Mouse (Mus musculus) MEL (cell line): ENCODE data around the gene Olfr835. TPM values are rescaled to one million over a fixed set of nuclear protein-coding genes. Genes with fewer than 3 reads are reported as not detected.

ENCODE experiments used
- DNase-seq: peaks from one replicate; pipeline ENCODE4 v3.0.0; 2011; ENCODE audit warnings: low read depth, low spot score
- H3K27ac ChIP-seq: 2 replicates; pipeline ENCODE4 v1.5.1; 2012; ENCODE audit warnings: low read depth, mild to moderate bottlenecking, control low read depth, low read length, moderate library complexity; ENCODE audit not compliant: control insufficient read depth
- H3K27me3 ChIP-seq, 2 experiments: fragments of 150-350 bp in 1 of 2; sonication (generic) in 1 of 2; 2 replicates each; pipeline ENCODE4 v1.6.1; 2012; ENCODE audit warnings: low read length in 2 of 2, mild to moderate bottlenecking in 2 of 2, improper control_type of control experiment in 1 of 2, moderate library complexity in 1 of 2; ENCODE audit not compliant: insufficient read depth in 2 of 2, control insufficient read depth in 1 of 2
- H3K36me3 ChIP-seq, 2 experiments: 2 replicates each; pipeline ENCODE4 v1.6.1; 2012 to 2014; ENCODE audit warnings: low read length in 2 of 2, improper control_type of control experiment in 1 of 2, inconsistent platforms in 1 of 2, mild to moderate bottlenecking in 1 of 2; ENCODE audit not compliant: insufficient read depth in 2 of 2, control insufficient read depth in 1 of 2
- H3K4me1 ChIP-seq, 2 experiments: fragments of 150-350 bp in 1 of 2; sonication (generic) in 1 of 2; 2 replicates each; pipeline ENCODE4 v1.6.1; 2012; ENCODE audit warnings: low read length in 2 of 2, improper control_type of control experiment in 1 of 2, mild to moderate bottlenecking in 1 of 2; ENCODE audit not compliant: insufficient read depth in 2 of 2, control insufficient read depth in 1 of 2
- H3K4me3 ChIP-seq, 2 experiments: fragments of 150-350 bp in 1 of 2; sonication (generic) in 1 of 2; 2 replicates each; pipeline ENCODE4 v1.5.1; 2012; ENCODE audit warnings: low read depth in 2 of 2, low read length in 2 of 2, mild to moderate bottlenecking in 2 of 2, moderate library complexity in 2 of 2, control low read depth in 1 of 2, improper control_type of control experiment in 1 of 2; ENCODE audit not compliant: control insufficient read depth in 1 of 2, insufficient read depth in 1 of 2
- H3K79me2 ChIP-seq: 2 replicates; pipeline ENCODE4 v1.6.1; 2012; ENCODE audit warnings: mild to moderate bottlenecking, low read length, moderate library complexity; ENCODE audit not compliant: control insufficient read depth, poor library complexity, insufficient read depth
- H3K9ac ChIP-seq: 2 replicates; pipeline ENCODE4 v1.6.1; 2012; ENCODE audit warnings: low read depth, mild to moderate bottlenecking, control low read depth, low read length, moderate library complexity; ENCODE audit not compliant: control insufficient read depth, poor library complexity, severe bottlenecking
- H3K9me3 ChIP-seq: fragments of 150-350 bp; sonication (generic); replicated peaks from 2 replicates; pipeline ENCODE4 v1.6.1; 2012; ENCODE audit warnings: mild to moderate bottlenecking, low read length, improper control_type of control experiment, moderate library complexity; ENCODE audit not compliant: insufficient read depth
- CHD1 ChIP-seq: IDR thresholded peaks from 2 replicates; pipeline ENCODE4 v1.6.1; 2012; ENCODE audit warnings: low read depth, mild to moderate bottlenecking, inconsistent platforms, low read length, improper control_type of control experiment
- ELF1 ChIP-seq: IDR thresholded peaks from 2 replicates; pipeline ENCODE4 v1.6.1; 2014; ENCODE audit warnings: low read depth, mild to moderate bottlenecking, inconsistent platforms, low read length, improper control_type of control experiment, moderate library complexity
- EP300 ChIP-seq, 2 experiments: IDR thresholded peaks; 2 replicates each; pipeline ENCODE4 v1.6.1; 2011; ENCODE audit warnings: improper control_type of control experiment in 2 of 2, low read length in 2 of 2, low read depth in 1 of 2, mild to moderate bottlenecking in 1 of 2
- HCFC1 ChIP-seq: IDR thresholded peaks from 2 replicates; pipeline ENCODE4 v1.6.1; 2012; ENCODE audit warnings: low read depth, mild to moderate bottlenecking, inconsistent platforms, low read length, improper control_type of control experiment, moderate library complexity
- KAT2A ChIP-seq: conservative IDR thresholded peaks from 2 replicates; pipeline ENCODE4 v1.6.1; 2012; ENCODE audit warnings: low read depth, low read length, improper control_type of control experiment, inconsistent platforms
- MAFK ChIP-seq: IDR thresholded peaks from 2 replicates; pipeline ENCODE4 v1.6.1; 2011; ENCODE audit warnings: low read depth, mild to moderate bottlenecking, low read length, improper control_type of control experiment, borderline replicate concordance
- MAX ChIP-seq: IDR thresholded peaks from 2 replicates; pipeline ENCODE4 v1.6.1; 2011; ENCODE audit warnings: low read length, improper control_type of control experiment
- MXI1 ChIP-seq: IDR thresholded peaks from 2 replicates; pipeline ENCODE4 v1.6.1; 2011; ENCODE audit warnings: mild to moderate bottlenecking, low read depth, low read length, improper control_type of control experiment
- MYB ChIP-seq: IDR thresholded peaks from 2 replicates; pipeline ENCODE4 v1.6.1; 2011; ENCODE audit warnings: mild to moderate bottlenecking, low read depth, low read length, improper control_type of control experiment
- MYC ChIP-seq: IDR thresholded peaks from 2 replicates; pipeline ENCODE4 v1.6.1; 2011; ENCODE audit warnings: low read depth, mild to moderate bottlenecking, low read length, improper control_type of control experiment, moderate library complexity
- NELFE ChIP-seq: IDR thresholded peaks from 2 replicates; pipeline ENCODE4 v1.6.1; 2011; ENCODE audit warnings: low read depth, low read length, improper control_type of control experiment
- NRF1 ChIP-seq: IDR thresholded peaks from 2 replicates; pipeline ENCODE4 v1.6.1; 2014; ENCODE audit warnings: low read depth, mild to moderate bottlenecking, inconsistent platforms, low read length, improper control_type of control experiment, moderate library complexity; ENCODE audit not compliant: poor library complexity, insufficient read depth, severe bottlenecking
- POLR2A ChIP-seq, 2 experiments: IDR thresholded peaks; 2 replicates each; pipeline ENCODE4 v1.6.1; 2011 to 2012; ENCODE audit warnings: low read length in 2 of 2, mild to moderate bottlenecking in 2 of 2, control low read depth in 1 of 2, improper control_type of control experiment in 1 of 2, low read depth in 1 of 2, moderate library complexity in 1 of 2; ENCODE audit not compliant: control insufficient read depth in 1 of 2, insufficient read depth in 1 of 2, poor library complexity in 1 of 2
- TBP ChIP-seq: IDR thresholded peaks from 2 replicates; pipeline ENCODE4 v1.8.0; 2011; ENCODE audit warnings: low read depth, low read length, improper control_type of control experiment
- TCF12 ChIP-seq: IDR thresholded peaks from 2 replicates; pipeline ENCODE4 v1.6.1; 2014; ENCODE audit warnings: low read depth, mild to moderate bottlenecking, inconsistent platforms, low read length, improper control_type of control experiment, moderate library complexity
- USF1 ChIP-seq: IDR thresholded peaks from 2 replicates; pipeline ENCODE4 v1.6.1; 2014; ENCODE audit warnings: low read depth, mild to moderate bottlenecking, inconsistent platforms, low read length, improper control_type of control experiment, moderate library complexity
- ZC3H11A ChIP-seq: IDR thresholded peaks from 2 replicates; pipeline ENCODE4 v1.6.1; 2012; ENCODE audit warnings: low read depth, mild to moderate bottlenecking, inconsistent platforms, low read length, improper control_type of control experiment
- polyA plus RNA-seq, 2 experiments: library from polyadenylated mRNA; stranded (reverse) in 1 of 2; unstranded in 1 of 2; fragments of >175 nt in 1 of 2; fragments of >200 nt in 1 of 2; gene quantifications; 2 replicates each; pipeline versions ENCODE4 v1.2.1 to v1.2.4; 2012; ENCODE audit warnings: low replicate concordance in 2 of 2, low read depth in 1 of 2; ENCODE audit not compliant: insufficient read length in 2 of 2, insufficient read depth in 1 of 2, missing spikeins in 1 of 2
- total RNA-seq: library from RNA; depleted of rRNA; stranded (reverse); fragments of 300-350 nt; gene quantifications from 2 replicates; pipeline ENCODE4 v1.2.3, GENCODE M21; 2012; rRNA removed

Olfr835 gene
- total RNA-seq (not detected in 2 replicates), polyA plus RNA-seq (not detected)

- H3K36me3 ChIP-seq, result no peaks in the 10 kb centered on the region
- H3K79me2 ChIP-seq, result no peaks in the 10 kb centered on the region
- H3K4me1 ChIP-seq, result no peaks in the 10 kb centered on the region
- TF ChIP-seq TCF12 (no peak), MXI1 (no peak), HCFC1 (no peak), CHD1 (no peak), ZC3H11A (no peak), MAFK (no peak), USF1 (no peak)
- TF ChIP-seq, all 39 proteins: peak for 0
- DNase-seq, result no peak
- Histone ChIP-seq H3K9me3 (no peaks in the 10 kb centered on the region; the same call in 1 of the 2 replicates), H3K9ac (no peak within 1 kb of the TSS), H3K4me3 (no peak within 1 kb of the TSS), H3K27me3 (no peaks in the 10 kb centered on the region), H3K27ac (no peak within 1 kb of the TSS)
Observed at GRCm38 (mm10) chr9:19032435-19032834, at the start of gene Olfr835. Gene Olfr835, plus strand, starts transcription at chr9:19032735.

GRCm38 (mm10) chr9:18987690-18988089 is 44.8 kb upstream of the Olfr835 start, which contains the start of gene Olfr834:
Gene Olfr834, plus strand, starts transcription at chr9:18987990.
- no peak within 1 kb of the TSS for H3K27ac ChIP-seq
- no peak for DNase-seq
- H3K36me3 ChIP-seq, result no peaks in the 10 kb centered on the region
- no peaks in the 10 kb centered on the region for H3K27me3 ChIP-seq
- no peaks in the 10 kb centered on the region for H3K4me1 ChIP-seq
- no peaks in the 10 kb centered on the region for H3K9me3 ChIP-seq
- H3K79me2 ChIP-seq, result no peaks in the 10 kb centered on the region
- TF ChIP-seq TBP, result no peak
- no peak for TF ChIP-seq POLR2A (IDR thresholded peaks at IDR 0.05; ENCODE audit: control insufficient read depth in 1 of 2, insufficient read depth in 1 of 2, low read depth in 1 of 2, low read length in 2 of 2, poor library complexity in 1 of 2)
- no peak for TF ChIP-seq MYC
- TF ChIP-seq ELF1, result no peak
- no peak for TF ChIP-seq NELFE
- TF ChIP-seq MAX, result no peak
- TF ChIP-seq TCF12, result no peak
- no peak for TF ChIP-seq NRF1
- TF ChIP-seq EP300 (IDR thresholded peaks at IDR 0.05; ENCODE audit: low read depth in 1 of 2, low read length in 2 of 2), result no peak
- TF ChIP-seq MYB, result no peak
- TF ChIP-seq KAT2A, result no peak
- H3K4me3 ChIP-seq, result no peak within 1 kb of the TSS
- H3K9ac ChIP-seq, result no peak within 1 kb of the TSS
